Mouse (Mus musculus) forebrain, embryonic 15.5 days (tissue): ENCODE results near the gene Znhit3. TPM values are rescaled to one million over a fixed set of nuclear protein-coding genes. Genes with fewer than 3 reads are reported as not detected.

Experiments
- ATAC-seq: fragments of 200-750 bp; cut with Nextera tagmentation; replicated peaks from 2 replicates; pipeline ENCODE4 v1.8.0; 2017; ENCODE audit warnings: mild to moderate bottlenecking, moderate TSS enrichment, moderate library complexity
- H3K27ac ChIP-seq: fragments of 300-500 bp; sonication (generic); replicated peaks from 2 replicates; pipeline ENCODE4 v1.5.1; 2015; ENCODE audit warnings: mild to moderate bottlenecking, inconsistent platforms
- H3K27me3 ChIP-seq: fragments of 300-500 bp; sonication (generic); 2 replicates; pipeline ENCODE4 v1.6.1; 2015; ENCODE audit warnings: inconsistent platforms
- H3K36me3 ChIP-seq: fragments of 300-500 bp; sonication (generic); 2 replicates; pipeline ENCODE4 v1.6.1; 2015; ENCODE audit warnings: mild to moderate bottlenecking, inconsistent platforms
- H3K4me1 ChIP-seq: fragments of 300-500 bp; sonication (generic); 2 replicates; pipeline ENCODE4 v1.6.1; 2015; ENCODE audit warnings: inconsistent platforms
- H3K4me2 ChIP-seq: fragments of 300-500 bp; sonication (generic); replicated peaks from 2 replicates; pipeline ENCODE4 v1.6.1; 2015; ENCODE audit warnings: mild to moderate bottlenecking, inconsistent platforms
- H3K4me3 ChIP-seq: fragments of 300-500 bp; sonication (generic); 2 replicates; pipeline ENCODE4 v1.5.1; 2015; ENCODE audit warnings: mild to moderate bottlenecking, inconsistent platforms
- H3K9ac ChIP-seq: fragments of 300-500 bp; sonication (generic); replicated peaks from 2 replicates; pipeline ENCODE4 v1.6.1; 2015; ENCODE audit warnings: mild to moderate bottlenecking, inconsistent platforms
- H3K9me3 ChIP-seq: fragments of 300-500 bp; sonication (generic); 2 replicates; pipeline ENCODE4 v1.6.1; 2016; ENCODE audit warnings: inconsistent platforms
- WGBS: fragments of 180-500 bp; shearing (Covaris S2); methylation state at CpG from one replicate; pipeline ENCODE4 v1.1.7; 2015; ENCODE audit warnings: mixed read lengths; 5-methylcytosine and 5-hydroxymethylcytosine counted together
- polyA plus RNA-seq: library from polyadenylated mRNA; unstranded; fragments of >200 nt; fragmentation: Nextera tagmentation; extraction: Ambion mirVana; gene quantifications from 2 replicates; pipeline ENCODE4 v1.2.1, GENCODE M21; 2015

Znhit3 gene
- polyA plus RNA-seq, 1 experiment from 2014 or later, result 61.7 TPM

DNA sequence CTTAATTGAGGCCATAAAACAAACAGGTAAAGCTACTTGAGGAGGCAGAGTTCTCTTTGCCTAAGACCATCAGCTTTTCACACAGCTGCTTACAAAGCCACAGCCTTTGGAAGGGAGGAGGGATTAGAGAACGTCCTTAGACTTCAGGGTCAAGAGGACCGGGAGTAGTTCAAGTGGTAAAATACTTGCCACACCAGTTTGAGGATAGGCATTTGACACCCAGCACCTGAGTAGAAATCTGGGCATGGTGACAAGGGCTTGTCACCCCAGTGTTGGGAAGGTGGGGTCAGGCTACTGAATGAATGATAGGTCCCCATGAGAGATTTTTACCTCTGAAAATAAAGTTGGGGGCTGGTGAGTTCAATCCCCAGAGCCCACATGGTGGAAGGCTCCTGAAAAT is 36.4 kb upstream of the Znhit3 start:
- peaks cover 15% of the 10 kb centered on the region for H3K4me1 ChIP-seq
- no peak overlapping the region for H3K4me2 ChIP-seq
- no peak overlapping the region for H3K9ac ChIP-seq
- no peaks in the 10 kb centered on the region for H3K36me3 ChIP-seq
- no peak overlapping the region for H3K27ac ChIP-seq
- H3K4me3 ChIP-seq, result no peak overlapping the region
- ATAC-seq, result no peak
- H3K9me3 ChIP-seq, result no peaks in the 10 kb centered on the region
- H3K27me3 ChIP-seq, result peaks cover 17% of the 10 kb centered on the region
- 41% methylated on average over 2 of the region's 2 CpGs for WGBS

DNA sequence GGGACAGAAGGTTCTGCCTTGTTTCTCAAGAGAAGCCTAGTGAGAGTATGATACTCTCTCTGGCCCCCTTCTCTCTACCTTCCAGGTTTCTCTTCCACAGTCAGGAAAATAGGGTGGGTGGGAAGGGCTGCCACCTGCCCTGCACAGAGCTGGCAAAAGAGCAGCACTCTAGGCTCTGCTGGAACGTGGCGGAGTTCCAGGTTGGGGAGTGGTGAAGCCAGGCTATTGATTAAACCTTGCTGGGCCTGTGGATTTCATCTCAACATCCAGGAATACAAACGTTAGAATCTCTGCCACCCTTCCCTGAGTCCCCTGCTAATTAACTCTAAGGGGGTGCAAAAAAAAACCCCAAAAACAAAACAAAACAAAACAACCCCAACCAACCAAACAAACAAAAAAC is 32.4 kb upstream of the Znhit3 start:
- WGBS, result 34% methylated on average over 3 of the region's 3 CpGs
- no peak for ATAC-seq
- H3K27ac ChIP-seq, result peak overlapping the region; percentile 6

DNA sequence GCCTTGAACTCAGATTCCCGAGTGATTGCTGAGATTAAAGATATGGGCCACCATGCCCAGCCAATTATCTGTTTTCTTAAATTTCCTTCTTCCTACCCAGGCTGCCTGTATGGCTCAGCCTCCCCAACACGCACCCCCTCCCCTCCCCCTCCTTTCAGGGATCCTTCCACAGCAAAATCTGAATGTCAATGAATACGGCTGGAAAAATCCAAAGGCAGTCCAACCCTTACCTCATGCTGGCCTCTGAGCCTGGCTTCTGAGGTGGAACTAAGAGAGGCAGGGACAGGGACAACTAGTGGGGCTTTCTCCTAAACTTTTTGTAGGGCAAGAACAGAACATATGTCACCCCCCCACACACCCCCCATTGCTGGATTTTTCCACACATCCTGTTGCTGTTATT is 31.9 kb upstream of the Znhit3 start:
- 23% methylated on average over 3 of the region's 3 CpGs for WGBS
- Histone ChIP-seq H3K27ac (peak overlapping the region; percentile 6), H3K9me3 (no peaks in the 10 kb centered on the region), H3K9ac (no peak overlapping the region), H3K4me3 (no peak overlapping the region), H3K4me2 (no peak overlapping the region), H3K27me3 (no peaks in the 10 kb centered on the region; the same call in 1 of the 2 replicates), H3K36me3 (no peaks in the 10 kb centered on the region), H3K4me1 (peaks cover 38% of the 10 kb centered on the region)
- ATAC-seq, result peak; percentile 16; the same call in 1 of the 2 replicates

More for the DNA sequence above, 32.4 kb upstream of the Znhit3 start:
- Histone ChIP-seq H3K9me3 (no peaks in the 10 kb centered on the region), H3K27me3 (no peaks in the 10 kb centered on the region; the same call in 1 of the 2 replicates), H3K4me3 (no peak overlapping the region), H3K36me3 (no peaks in the 10 kb centered on the region), H3K4me1 (peaks cover 36% of the 10 kb centered on the region), H3K4me2 (no peak overlapping the region), H3K9ac (no peak overlapping the region)

DNA sequence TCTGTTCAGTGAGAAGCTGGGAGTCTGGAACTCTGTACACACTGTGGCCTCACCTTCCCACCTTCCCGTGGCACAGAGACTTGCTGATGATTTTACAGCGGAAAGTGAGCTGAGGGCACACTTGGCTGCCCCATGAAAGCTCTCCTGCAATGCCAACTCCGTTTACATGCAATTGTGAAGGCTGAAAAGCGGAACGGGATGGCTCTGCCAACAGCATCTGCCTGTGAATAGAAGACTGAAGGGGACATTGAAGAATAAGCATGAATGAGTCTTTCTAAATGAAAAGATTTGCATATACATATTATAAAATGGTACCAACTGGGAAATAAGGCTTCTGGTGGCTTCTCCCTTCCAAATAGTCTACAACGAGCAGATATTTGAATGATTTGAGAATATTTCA is 31.0 kb upstream of the Znhit3 start:
- WGBS, result 21% methylated on average over 6 of the region's 6 CpGs

DNA sequence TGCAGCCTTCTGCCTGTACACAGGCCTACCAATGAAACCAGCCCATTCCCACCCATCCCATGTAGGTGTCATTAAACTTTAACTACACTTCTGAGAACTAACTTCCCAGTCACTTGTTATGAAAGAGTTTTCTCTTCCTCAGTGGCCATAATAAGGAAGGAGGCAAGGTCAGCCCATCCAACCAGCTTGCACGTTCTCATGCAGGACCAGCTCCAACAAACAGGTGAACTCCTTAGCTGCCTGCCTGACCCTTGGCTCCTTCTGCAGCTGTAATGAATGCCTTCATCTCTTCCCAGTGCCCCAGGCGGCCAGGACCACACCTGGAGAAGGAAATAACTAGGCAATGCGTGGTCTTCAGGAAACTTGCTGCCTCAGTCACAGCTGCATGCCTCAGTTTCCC is 29.7 kb upstream of the Znhit3 start:
- Histone ChIP-seq H3K27me3 (no peaks in the 10 kb centered on the region), H3K9me3 (no peaks in the 10 kb centered on the region), H3K9ac (no peak overlapping the region), H3K4me3 (no peak overlapping the region), H3K36me3 (no peaks in the 10 kb centered on the region), H3K4me1 (peaks cover 38% of the 10 kb centered on the region), H3K4me2 (no peak overlapping the region), H3K27ac (no peak overlapping the region)
- ATAC-seq, result no peak
- WGBS, result 65% methylated on average over 3 of the region's 3 CpGs

More for the DNA sequence above, 31.0 kb upstream of the Znhit3 start:
- Histone ChIP-seq H3K4me2 (no peak overlapping the region), H3K9ac (no peak overlapping the region), H3K27me3 (no peaks in the 10 kb centered on the region), H3K9me3 (no peaks in the 10 kb centered on the region), H3K36me3 (no peaks in the 10 kb centered on the region), H3K4me1 (peaks cover 38% of the 10 kb centered on the region), H3K4me3 (no peak overlapping the region), H3K27ac (peak overlapping the region; percentile 6)
- peak; percentile 66 for ATAC-seq

DNA sequence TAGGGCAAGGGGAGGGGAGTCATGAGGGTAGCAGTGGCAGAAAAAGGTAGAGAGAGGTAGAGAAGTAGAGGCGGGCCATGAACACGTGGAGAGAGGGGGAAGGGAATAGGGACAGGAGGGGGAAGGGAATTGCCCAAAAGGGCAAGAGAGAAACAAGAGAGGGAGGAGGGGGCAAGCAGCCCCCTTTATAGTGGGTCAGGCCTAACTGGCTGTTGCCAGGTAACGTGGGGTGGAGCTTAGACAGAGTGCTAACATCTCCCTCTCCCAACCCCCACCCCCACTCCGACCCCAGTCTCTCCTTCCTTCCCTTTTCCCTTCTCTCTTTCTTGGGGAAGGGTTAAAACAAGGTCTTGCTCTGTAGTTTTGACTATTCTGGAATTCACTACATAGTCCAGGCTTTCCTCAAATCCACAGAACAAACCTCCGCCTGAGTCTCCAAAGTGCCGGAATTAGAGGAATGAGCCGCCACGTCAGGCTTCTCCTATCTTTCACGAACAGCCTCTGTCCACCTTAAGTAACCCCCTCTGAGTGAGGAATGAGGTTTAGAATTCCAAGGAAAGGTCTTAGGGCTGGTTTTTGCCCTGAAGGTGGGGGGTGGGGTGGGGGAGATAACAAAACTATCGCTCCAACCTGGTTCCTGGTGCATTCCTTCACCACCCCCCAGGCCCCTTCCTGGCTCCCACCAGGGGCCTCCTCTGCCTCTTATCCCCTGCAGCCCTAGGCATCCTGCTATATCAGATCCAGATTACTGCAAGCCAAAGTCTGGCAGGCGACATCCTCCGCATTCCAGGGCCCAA is 28.7 kb upstream of the Znhit3 start:
- ATAC-seq, result no peak
- Histone ChIP-seq H3K27me3 (no peaks in the 10 kb centered on the region), H3K4me3 (no peak overlapping the region), H3K4me2 (no peak overlapping the region), H3K9me3 (no peaks in the 10 kb centered on the region), H3K27ac (no peak overlapping the region), H3K9ac (no peak overlapping the region), H3K36me3 (no peaks in the 10 kb centered on the region), H3K4me1 (peaks cover 44% of the 10 kb centered on the region)
- 6% methylated on average over 12 of the region's 12 CpGs for WGBS

DNA sequence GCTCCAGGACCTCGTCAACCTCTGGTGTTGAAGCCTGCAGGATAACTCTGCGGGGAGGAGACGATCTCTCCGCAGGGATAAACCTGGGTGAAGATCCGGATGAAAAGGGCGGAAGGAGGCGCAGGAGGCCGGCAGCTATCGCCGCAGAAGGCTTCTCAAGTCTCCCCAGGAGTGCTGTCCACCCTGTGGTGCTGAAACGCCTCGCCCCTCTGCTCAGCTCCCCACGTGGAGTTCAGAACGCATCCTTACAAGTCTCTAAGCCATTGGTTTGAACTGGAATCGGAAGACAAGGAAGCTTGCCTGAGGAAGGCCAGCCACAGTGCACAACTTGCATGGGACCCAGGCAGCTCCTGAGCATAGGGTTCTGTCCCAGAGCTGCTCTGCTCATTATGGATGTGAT is 27.8 kb upstream of the Znhit3 start:
- no peak overlapping the region for H3K27ac ChIP-seq
- 1% methylated on average over 15 of the region's 15 CpGs for WGBS

DNA sequence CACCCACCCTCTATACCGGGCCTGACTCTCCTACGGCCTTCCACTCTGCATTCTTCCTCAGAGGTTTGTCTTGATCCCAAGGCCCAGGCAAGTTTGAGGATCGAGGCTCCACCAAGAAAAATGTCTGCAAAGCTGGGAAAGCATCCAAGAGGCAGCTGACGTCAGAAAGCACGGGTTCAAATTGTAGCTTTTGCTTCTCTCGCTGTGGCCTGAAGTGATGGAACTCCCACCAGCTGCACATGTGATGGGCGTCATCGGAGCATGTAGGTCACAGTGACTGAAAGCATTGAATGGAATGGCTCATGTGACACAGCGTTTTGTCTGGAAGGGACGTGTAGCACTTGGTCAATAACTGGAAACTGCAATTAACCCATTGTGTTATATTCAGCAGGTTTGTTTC is 24.0 kb upstream of the Znhit3 start:
- no peak overlapping the region for H3K4me3 ChIP-seq
- no peak overlapping the region for H3K9ac ChIP-seq
- peaks cover 28% of the 10 kb centered on the region for H3K4me1 ChIP-seq
- no peak for ATAC-seq
- no peaks in the 10 kb centered on the region for H3K9me3 ChIP-seq
- H3K27me3 ChIP-seq, result no peaks in the 10 kb centered on the region
- 54% methylated on average over 10 of the region's 10 CpGs for WGBS
- peak overlapping the region; percentile 85 for H3K27ac ChIP-seq
- H3K4me2 ChIP-seq, result no peak overlapping the region
- no peaks in the 10 kb centered on the region for H3K36me3 ChIP-seq

More for the DNA sequence above, 27.8 kb upstream of the Znhit3 start:
- Histone ChIP-seq H3K4me2 (peak overlapping the region; percentile 19), H3K9me3 (no peaks in the 10 kb centered on the region), H3K36me3 (no peaks in the 10 kb centered on the region), H3K4me3 (no peak overlapping the region), H3K27me3 (no peaks in the 10 kb centered on the region), H3K9ac (no peak overlapping the region), H3K4me1 (peaks cover 48% of the 10 kb centered on the region)
- ATAC-seq, result no peak

DNA sequence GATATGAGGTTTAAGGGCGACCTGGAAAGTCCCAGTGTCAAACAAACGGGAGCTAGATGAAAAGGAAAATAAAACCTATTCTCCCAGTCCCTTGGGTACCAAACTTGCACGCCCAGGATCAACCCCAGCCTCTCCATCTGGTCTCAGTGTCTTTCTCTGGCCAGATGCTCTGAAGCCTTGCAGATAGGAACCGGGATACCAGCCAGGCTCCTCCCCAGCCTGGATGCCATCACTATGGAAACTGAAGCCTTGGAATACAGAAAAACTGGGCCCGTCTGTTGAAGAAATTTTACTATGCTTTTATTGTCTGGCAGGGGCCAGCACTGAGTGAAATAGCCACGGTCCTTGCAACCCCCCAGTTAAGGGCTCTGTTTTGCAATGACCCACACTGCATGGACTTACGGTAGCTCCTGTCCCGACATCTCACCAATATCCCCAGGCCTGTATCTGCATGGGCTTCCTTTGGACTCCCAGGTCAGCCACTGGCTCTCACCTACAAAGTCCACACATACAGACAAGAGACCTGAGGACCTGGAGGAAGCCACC is 23.4 kb upstream of the Znhit3 start:
- H3K27me3 ChIP-seq, result no peaks in the 10 kb centered on the region
- H3K4me2 ChIP-seq, result no peak overlapping the region
- no peak overlapping the region for H3K9ac ChIP-seq
- H3K27ac ChIP-seq, result peak overlapping the region; percentile 85
- H3K4me1 ChIP-seq, result peaks cover 23% of the 10 kb centered on the region
- ATAC-seq, result peak; percentile 89
- no peak overlapping the region for H3K4me3 ChIP-seq
- H3K9me3 ChIP-seq, result no peaks in the 10 kb centered on the region
- H3K36me3 ChIP-seq, result no peaks in the 10 kb centered on the region
- WGBS, result 46% methylated on average over 8 of the region's 8 CpGs

DNA sequence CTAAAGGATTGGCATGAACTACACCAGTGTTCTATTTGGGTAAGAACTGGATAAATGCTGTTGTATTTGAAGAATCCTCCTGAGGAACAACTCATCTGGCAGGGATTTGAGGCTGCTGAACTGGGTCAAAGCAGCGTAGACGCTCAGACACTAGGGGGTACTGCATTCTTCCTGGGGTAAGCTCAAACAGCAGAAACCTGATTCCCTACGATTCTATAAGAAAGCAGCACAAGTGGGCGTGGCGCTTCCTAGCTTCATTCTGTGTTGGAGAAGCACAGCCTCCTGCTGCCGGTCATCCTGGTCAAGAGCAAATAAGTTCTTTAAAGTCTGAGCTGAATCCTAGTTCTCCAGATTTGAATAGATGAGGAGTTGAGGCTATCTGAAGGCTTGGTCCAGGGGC is 16.1 kb upstream of the Znhit3 start:
- Histone ChIP-seq H3K27me3 (no peaks in the 10 kb centered on the region), H3K27ac (no peak overlapping the region), H3K36me3 (no peaks in the 10 kb centered on the region), H3K4me3 (no peak overlapping the region), H3K9me3 (no peaks in the 10 kb centered on the region), H3K4me2 (no peak overlapping the region), H3K9ac (no peak overlapping the region), H3K4me1 (no peaks in the 10 kb centered on the region)
- ATAC-seq, result no peak
- WGBS, result 14% methylated on average over 6 of the region's 6 CpGs

DNA sequence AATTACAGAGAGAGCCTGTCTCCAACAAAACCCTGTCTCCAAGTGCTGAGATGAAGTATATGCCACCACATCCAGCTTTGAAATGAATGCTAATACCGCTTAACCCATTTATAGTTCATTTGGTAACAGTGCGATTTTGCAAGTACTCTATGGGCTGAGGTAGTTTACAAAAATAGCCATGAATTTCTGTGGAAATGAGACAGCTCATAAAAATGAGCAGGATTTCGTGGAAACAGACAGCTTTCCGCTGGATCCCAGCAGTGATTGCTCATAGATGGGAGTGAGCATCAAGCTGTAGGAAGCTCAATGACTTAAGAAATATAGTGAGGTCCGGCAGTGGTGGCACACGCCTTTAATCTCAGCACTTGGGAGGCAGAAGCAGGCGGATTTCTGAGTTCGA is 4.8 kb upstream of the Znhit3 start:
- H3K9ac ChIP-seq, result no peak overlapping the region
- no peak overlapping the region for H3K27ac ChIP-seq
- 87% methylated on average over 8 of the region's 8 CpGs for WGBS
- H3K4me3 ChIP-seq, result no peak overlapping the region
- H3K36me3 ChIP-seq, result no peaks in the 10 kb centered on the region
- no peaks in the 10 kb centered on the region for H3K27me3 ChIP-seq
- H3K4me2 ChIP-seq, result no peak overlapping the region
- H3K4me1 ChIP-seq, result peaks cover 6% of the 10 kb centered on the region
- ATAC-seq, result no peak
- H3K9me3 ChIP-seq, result no peaks in the 10 kb centered on the region

DNA sequence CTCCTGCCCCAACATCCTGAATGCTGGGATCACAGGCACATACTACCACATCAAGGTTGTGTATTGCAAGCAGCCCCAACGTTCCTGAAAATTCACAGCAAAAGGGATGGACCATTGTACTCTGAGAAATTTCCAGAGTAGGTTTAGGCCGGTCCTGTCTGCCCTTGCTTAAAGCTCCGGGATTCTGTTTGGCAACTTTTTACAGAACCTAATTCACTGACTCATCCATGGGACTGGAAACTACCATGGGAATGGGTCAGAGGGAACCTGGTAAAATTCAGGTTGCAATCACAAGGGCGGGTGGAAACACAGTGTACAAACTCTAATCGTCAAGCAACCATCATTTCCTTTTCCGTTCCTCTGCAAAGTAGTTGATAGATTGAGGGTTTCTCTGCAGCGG is 3.8 kb upstream of the Znhit3 start:
- H3K4me2 ChIP-seq, result no peak overlapping the region
- no peaks in the 10 kb centered on the region for H3K36me3 ChIP-seq
- peaks cover 13% of the 10 kb centered on the region for H3K4me1 ChIP-seq
- H3K9ac ChIP-seq, result no peak overlapping the region
- H3K4me3 ChIP-seq, result no peak overlapping the region
- no peaks in the 10 kb centered on the region for H3K27me3 ChIP-seq
- no peaks in the 10 kb centered on the region for H3K9me3 ChIP-seq
- WGBS, result 77% methylated on average over 7 of the region's 7 CpGs
- ATAC-seq, result no peak
- no peak overlapping the region for H3K27ac ChIP-seq
